Mouse (Mus musculus): ENCODE results near the gene Fbxo47. TPM values are rescaled to one million over a fixed set of nuclear protein-coding genes. Genes with fewer than 3 reads are reported as not detected.

Fbxo47 gene
- total RNA-seq, 4 experiments from 2014 or later, result 1.9 to 4.6 (median 2.4) TPM

DNA sequence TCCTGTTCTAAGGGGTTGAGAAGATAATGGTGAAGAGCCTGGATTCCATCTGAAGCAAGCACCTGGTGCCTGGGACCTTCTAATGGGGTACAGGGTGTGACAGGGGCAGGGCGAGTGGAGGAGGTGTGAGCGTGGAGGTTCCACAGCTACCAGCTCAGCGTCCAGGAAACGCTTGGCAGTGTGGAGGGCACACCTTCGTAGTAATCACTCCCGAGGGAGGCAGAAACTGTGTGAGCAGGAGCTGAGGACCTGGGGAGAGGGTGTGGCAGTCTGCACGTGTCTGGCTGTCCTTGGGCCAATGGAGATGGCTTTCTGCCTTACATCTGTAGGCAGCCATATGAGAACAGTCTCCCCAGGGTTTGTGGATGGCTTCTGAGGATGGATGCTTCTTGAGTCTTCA is 70.9 kb downstream of the Fbxo47 start:
- DNase-seq (ENCODE audit: low spot score in 2 of 2), result no peak

DNA sequence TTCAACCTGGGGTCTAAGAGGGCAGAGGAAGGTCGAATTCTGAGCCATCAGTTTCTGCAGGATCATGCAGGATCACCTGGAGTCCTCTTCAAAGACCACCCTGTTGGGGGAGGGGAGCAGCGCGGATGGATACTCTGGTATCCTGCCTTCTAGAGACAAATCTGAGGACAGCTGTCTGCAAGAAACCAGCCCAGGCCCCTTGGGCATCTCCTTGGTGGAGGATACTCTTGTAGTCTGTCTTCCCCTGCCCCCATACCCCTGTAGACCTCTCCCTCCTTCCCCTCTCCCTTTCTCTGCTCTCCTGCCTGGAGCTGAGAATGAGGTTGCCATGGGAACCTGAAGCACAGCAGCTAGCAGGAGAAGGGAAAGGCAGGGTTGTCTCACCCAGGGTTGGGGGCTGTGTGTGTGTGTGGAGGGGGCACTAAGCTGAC is 71.4 kb downstream of the Fbxo47 start:
- DNase-seq (ENCODE audit: low spot score in 2 of 2), result no peak

DNA sequence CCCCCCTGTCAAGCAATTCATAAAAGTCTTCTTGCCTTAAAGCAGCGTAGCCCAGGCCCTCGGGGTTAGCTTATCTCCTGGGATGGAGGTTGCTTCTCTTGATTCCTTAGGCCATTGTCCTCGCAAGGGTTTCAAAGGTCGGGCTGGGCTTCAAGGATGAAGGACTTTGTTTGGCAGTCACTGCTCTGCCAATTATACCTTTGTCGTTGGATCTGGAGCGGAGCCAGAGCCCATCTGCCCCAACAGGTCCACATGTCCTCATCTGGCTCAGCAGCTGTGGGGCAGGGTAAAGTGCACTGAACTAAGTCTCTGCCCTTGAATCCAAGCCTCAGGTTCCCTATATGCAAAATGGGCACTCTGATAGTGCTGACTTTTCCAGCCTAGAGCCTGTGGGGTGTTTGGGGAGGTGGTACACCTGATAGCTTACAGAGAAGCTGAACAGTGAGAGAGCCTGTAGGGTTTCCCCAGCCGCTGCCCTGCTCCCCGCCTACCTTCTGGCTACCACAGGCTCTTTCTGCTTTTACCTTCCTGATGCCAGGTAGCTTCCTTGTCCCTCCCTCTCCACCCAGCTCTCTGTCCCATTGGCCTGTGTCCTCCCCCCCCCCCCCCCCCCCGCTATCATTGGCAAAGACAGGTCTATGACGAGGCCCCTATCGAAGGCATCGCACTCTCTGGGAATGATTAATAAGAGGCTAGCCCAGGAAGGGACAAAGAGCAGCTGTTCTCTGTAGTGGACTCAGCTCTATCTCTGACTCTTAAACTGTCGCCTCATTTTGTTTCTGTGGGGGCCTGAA is 72.2 kb downstream of the Fbxo47 start:
- DNase-seq (ENCODE audit: low spot score in 2 of 2), result no peak

DNA sequence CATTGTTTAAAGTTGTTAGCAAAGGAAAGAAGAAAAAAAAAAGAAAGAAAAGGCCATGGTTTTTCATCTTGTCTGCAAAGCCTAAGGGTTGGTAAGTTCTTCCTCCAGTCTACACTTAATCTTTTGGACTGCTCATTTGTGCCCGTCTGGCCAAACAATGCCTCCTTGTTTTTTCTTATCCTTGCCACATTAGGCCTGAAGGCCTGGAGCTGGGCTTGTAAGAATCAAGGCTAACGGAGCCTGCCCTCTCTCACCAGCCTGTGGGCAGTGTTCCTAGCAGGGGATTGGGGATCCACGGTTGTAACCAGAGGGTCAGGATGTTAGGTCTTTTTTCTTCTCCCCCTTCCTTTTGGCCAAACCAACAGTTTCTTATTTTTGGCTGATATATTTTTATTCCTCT is 73.0 kb downstream of the Fbxo47 start:
- no peak for DNase-seq (ENCODE audit: low spot score in 2 of 2)

DNA sequence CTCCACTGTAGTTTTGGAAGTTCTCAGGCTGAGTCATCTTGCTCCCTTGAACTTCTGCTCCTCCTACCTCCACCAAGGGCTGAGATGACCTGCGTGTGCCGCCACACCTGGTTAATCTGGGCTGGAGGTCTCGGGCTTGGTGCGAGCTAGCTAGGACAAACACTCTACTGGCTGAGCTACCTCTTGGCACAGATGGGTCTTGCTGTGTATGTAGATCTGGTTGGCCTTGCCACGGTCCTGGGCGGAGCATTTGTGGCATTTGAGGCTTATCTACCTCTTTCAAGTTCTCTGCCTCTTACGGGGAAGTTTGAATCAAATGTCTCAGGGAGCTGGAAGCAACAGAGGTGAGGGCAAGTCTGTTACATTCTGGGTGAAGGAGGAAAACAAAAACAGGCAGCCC is 73.6 kb downstream of the Fbxo47 start:
- DNase-seq (ENCODE audit: low spot score in 2 of 2), result no peak

DNA sequence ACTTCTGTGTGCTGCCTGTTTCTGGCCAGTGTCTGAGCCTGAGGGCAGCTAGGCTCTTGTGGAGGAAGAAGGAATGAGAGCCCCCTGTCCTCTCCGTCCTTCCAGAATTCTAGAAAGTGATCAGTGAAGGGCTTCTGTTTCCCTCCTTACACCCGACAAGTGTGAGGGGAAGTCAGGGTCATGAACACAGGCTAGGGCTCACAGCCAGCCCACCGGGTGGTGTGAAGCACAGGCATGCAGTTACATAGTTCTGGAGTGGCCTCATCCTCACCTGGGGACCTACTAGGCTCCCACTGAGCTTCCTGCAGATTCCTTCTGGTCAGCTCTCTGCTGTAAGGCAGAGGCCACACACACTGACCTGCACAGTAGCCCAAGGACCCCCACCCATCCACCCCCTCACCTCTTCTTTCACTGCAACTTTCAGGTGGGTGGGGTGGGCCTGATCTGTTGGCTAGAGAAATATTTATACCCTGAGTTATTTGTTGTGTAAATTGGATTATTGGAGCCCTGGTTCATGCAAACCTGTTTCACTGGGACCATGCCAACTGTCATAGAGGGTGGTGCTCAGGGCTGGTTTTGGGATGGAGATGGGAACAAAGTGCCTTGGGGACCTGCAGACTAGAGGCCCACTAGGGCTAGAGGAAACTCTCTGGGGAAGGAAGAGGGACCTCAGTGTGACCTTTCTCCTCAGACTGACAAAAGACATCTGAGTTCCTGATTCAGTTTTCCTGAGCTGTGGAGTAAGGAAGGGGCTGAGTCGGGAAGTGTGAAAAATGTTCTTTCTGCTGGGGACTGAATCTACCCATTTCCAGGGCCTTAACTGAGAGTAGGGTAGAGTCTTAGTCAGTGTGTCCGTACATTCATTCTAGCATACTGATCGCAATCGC is 74.5 kb downstream of the Fbxo47 start:
- no peak for DNase-seq (ENCODE audit: low spot score in 2 of 2)

DNA sequence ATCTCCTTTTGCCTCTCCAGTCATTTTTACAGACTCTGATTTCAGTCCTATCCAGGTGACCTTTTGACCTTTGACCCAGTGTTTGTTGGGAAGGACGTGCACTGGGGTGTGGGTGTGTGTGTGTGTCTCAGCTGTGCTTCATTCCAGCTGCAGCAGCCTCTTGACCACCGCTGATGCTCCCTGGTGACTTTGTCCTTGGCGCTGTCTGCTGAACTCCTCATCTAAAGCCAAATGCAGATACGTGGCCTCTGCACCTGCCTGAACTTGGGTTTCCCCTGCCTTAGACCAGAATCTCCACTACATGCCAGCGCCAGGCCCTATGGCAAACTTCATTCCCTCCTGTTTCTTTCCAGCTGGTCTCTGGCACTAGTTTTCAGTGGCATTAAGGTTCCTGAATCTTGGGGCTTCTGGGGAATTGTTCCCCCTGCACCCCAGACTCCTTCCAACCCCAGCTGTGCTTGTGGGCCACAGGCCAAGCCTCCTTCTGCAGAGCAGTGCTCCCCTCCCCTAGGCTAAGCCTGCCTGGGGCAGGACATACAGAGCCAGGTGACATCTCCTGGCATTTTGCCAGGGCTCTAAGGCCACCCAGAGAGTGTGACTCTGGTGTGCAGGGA is 75.2 kb downstream of the Fbxo47 start:
- DNase-seq (ENCODE audit: low spot score in 2 of 2), result no peak

DNA sequence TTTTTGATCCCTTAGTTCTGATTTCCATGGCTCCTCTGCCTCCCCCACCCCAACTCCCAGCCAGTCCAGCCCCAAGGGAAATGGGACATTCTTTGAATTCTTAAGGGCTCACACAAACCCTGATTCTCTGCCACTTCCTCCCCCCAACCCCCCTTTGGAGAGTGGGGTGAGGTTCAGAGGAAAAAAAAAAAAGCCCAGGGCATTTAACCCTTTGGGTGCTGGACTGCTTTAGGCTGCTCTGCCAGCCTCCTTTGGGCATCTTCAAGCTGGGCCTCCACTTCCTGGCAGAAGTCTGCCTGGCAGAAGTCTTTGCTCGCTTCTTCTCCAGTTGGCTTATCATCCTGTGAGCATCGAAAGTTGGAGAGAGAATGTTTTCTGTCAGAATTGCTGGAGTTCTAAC is 75.9 kb downstream of the Fbxo47 start:
- no peak for DNase-seq (ENCODE audit: low spot score in 2 of 2)

DNA sequence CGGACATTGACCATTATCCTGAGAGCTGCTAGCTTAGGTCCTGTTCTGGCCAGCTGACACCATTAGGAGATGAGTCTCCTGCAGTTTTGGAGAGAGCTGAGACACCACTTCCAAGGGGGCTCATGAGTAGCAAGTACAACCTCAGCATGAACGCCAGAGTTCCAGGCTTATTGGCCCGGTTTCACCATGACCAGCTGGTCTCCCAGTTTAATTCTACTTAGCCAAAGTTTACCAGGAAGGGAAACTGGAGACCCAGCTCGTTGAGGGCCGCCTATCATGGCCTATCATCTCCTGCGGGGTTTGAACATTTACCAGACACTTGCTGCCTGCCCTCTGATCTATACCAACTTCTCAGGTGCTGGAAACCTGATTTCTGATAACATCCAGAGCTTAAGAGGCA is 76.3 kb downstream of the Fbxo47 start:
- no peak for DNase-seq (ENCODE audit: low spot score in 2 of 2)

DNA sequence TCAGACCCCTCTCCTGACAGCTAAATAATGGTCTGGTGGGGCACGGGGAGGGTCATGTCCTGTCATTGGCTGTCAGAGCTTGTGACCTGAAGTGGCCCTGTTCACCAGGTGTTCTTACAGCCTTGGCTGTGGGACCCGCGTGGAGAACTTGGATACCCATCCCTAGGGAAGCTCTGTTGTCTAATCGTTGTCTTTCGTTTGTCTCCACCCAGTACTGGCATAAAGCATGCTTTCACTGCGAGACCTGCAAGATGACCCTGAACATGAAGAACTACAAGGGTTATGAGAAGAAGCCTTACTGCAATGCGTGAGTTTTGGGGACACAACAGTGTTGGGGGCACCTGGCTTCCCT is 77.4 kb downstream of the Fbxo47 start:
- no peak for DNase-seq (ENCODE audit: low spot score in 2 of 2)

DNA sequence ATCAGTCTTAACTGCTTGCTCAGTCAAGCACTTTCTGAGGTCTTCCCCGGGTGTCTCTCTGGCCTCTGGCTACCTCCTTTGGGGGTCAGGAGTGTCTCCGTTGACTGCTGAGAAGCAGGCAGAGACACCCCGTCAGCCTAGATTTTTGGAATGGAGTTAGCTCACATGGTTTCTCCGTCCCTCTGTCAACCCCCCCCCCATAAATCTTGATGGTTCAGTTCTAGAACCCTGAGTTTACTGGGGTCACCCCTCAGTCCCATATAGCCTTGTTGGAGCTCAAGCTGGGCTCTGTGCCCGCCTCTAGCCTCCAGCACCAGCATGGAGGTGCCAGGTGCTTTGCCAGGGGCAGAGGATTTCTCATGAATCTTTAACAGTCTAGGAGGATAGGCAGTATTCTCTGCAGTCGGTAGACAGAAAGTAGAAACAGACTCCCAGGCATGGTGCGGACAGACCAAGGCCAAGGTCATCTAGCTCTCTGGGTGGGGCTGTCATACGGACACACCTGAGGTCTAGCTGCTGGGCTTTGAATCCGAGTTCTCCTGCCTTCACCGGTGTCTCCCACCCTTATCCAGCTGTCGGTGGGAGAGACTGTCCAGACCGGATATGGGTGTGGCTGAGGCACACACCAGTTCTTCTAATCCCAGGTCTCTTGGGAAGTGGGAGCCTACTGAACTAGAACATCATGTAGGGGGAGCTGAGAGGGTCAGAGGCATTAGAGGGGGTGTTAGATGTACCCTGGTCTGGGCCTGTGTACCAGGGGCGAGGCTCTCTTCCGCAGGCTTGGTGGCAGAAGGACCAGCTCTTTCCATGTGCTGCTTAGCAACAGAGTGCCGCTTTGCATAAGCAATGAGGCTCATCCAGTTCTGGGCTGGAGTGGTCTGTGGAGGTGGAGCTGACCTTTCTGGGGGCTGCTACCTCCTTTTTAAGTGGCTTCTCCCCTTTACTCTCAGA is 78.0 kb downstream of the Fbxo47 start:
- DNase-seq (ENCODE audit: low spot score in 2 of 2), result no peak

DNA sequence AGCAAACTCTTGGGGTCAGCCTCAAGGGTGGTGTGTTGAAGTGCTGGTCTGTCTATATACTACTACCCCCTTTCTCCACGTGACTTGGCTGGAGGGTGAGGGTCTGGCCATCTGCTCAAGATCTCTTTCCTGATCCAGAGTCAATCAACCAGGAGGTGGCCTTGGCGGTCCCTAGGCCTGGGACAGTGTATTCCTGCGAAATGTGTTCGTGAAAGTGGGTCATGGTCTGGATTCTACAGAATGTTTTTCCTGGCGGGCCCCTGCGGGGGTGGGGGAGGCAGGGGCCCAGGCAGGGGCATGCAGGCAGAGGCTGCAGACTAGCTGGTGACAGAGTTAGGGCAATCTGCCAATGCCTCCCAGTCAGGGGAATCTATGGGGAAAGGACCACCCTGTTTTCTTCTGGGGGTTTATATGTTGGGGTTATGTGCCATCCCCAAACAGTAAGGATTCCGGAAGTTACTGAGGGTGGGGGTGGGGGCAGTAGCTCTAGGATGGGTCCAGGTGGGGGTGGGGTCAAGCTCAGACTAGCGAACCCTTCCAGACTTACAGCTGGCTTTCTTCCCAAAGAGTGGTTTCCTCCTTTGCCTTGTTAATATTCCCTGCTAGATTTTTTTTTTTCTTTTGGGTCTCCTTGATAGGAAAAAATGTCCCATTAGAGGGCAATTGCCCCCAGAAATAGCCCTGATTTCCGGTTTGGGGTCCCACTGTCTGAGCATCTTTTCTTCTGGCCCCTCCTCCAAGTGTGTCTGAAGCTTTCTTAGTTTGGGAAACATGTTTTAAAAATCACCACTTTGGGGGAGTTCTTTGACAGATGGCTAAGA is 78.9 kb downstream of the Fbxo47 start:
- no peak for DNase-seq (ENCODE audit: low spot score in 2 of 2)

DNA sequence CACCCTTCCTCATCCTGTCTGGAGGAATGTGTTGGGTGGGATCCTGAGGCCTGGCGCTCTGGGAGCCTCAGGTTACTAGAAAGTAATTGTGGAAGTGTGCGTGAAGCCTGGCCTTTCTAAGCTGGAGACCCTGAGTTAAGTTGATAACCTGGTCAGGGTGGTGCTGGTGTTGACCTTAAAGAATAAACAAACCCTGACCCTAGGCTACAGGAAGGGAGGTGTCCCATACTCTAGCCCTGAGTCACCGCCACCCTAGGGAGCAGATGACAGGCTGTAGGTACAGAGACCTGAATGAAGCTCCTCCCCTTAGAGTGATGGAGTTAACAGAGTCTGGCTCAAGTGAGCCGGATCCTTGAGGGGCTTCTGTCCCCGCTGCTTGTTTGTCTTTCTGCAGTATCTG is 80.1 kb downstream of the Fbxo47 start:
- DNase-seq (ENCODE audit: low spot score in 2 of 2), result no peak

Other genes with a start within 250 kb of the Fbxo47 start
- gene Mllt6, start 220.7 kb downstream of the Fbxo47 start, total RNA-seq (2022), result 100 to 1,000 TPM; 110 to 149 (median 126) TPM
- 10 to 100 TPM; 45.2 to 60.0 (median 56.7) TPM for gene Cisd3, start 198.3 kb downstream of the Fbxo47 start, total RNA-seq (2022)
- gene Pcgf2, start 183.7 kb downstream of the Fbxo47 start, total RNA-seq (2022), result 10 to 100 TPM; 23.9 to 35.3 (median 29.0) TPM
- gene Psmb3, start 180.8 kb downstream of the Fbxo47 start, total RNA-seq (2022), result 100 to 1,000 TPM; 121 to 145 (median 133) TPM
- gene Pip4k2b, start 139.4 kb downstream of the Fbxo47 start, total RNA-seq (2022), result 100 to 1,000 TPM in 3 of 4 experiments, 10 to 100 TPM in 1; 97.5 to 127 (median 109) TPM
- 10 to 100 TPM; 18.6 to 22.2 (median 20.6) TPM for gene Cwc25, start 117.6 kb downstream of the Fbxo47 start, total RNA-seq (2022)
- gene 1700001P01Rik, start 108.2 kb downstream of the Fbxo47 start, total RNA-seq (2022), result 1 to 10 TPM in 1 of 4 experiments, under 1 TPM in 2, not detected in 1; 0.93 to 1.4 (median 0.98) TPM
- gene Rpl23, start 101.7 kb downstream of the Fbxo47 start, total RNA-seq (2022), result 100 to 1,000 TPM; 304 to 481 (median 389) TPM
- gene Lasp1, start 85.2 kb downstream of the Fbxo47 start, total RNA-seq (2022), result 100 to 1,000 TPM; 102 to 109 (median 104) TPM
- 10 to 100 TPM; 58.6 to 70.2 (median 68.1) TPM for gene B230217C12Rik, start 43.4 kb downstream of the Fbxo47 start, total RNA-seq (2022)
- 10 to 100 TPM; 18.0 to 21.1 (median 19.8) TPM for gene Plxdc1, start 102.3 kb upstream of the Fbxo47 start, total RNA-seq (2022)
- gene Arl5c, start 112.0 kb upstream of the Fbxo47 start, total RNA-seq (2022), result 1 to 10 TPM in 3 of 4 experiments, under 1 TPM in 1; 0.59 to 1.5 (median 1.3) TPM
- 100 to 1,000 TPM; 123 to 145 (median 134) TPM for gene Cacnb1, start 138.9 kb upstream of the Fbxo47 start, total RNA-seq (2022)
- 100 to 1,000 TPM; 520 to 711 (median 600) TPM for gene Rpl19, start 142.6 kb upstream of the Fbxo47 start, total RNA-seq (2022)
- gene Stac2, start 169.3 kb upstream of the Fbxo47 start, total RNA-seq (2022), result 10 to 100 TPM; 47.7 to 56.4 (median 52.4) TPM

Measured in layer of hippocampus, adult 8-10 months (tissue).